Mouse (Mus musculus) left cerebral cortex, postnatal 10 days (tissue): ENCODE results near the gene Lingo1. TPM values are rescaled to one million over a fixed set of nuclear protein-coding genes. Genes with fewer than 3 reads are reported as not detected.
A peak's percentile ranks its signal among the peaks of the same experiment; 100 is the strongest.

Experiments
- DNase-seq, 2 experiments: peaks; one replicate each; pipeline ENCODE4 v3.0.0; 2021 to 2022; ENCODE audit warnings: low spot score in 2 of 2, mixed read lengths in 1 of 2; ENCODE audit errors: extremely low spot score in 1 of 2
- intact Hi-C: fragments of 180-260 bp; cut with DNase I; formaldehyde crosslinking; loops from one replicate; pipeline ENCODE4 v1.15.1; 2025
- total RNA-seq, 2 experiments: library from RNA; stranded (reverse); gene quantifications; 2 replicates each; pipeline ENCODE4 v1.2.3; 2021

Lingo1 gene
- total RNA-seq, 2 experiments from 2014 or later = 368 to 379 TPM

DNA sequence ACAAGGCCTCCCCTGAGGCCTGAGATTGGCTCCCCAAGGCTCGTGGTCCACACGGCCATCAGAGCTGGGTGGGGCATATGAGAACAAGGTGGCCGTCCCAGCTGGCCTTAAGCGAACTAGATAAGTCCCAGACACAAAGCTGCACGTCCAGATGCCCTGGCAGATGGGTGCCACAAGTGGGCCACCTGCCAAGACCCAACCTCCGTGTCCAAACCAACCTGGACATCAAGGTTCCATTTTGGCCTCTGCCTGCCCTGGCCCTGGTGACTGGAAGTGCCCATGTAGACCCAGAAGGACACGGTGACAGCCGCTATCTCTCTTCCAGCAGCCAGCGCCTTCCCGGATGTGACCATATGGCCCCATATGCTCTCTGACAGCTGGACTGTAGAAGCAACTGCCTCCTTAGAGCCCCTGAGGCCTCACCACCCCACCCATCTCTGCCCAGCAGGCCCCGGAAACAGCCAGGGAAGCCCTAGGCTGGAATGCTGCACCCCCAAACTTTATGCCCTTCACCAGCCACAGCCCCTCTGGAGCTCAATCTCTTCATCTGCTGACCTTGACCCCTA, 4.5 kb downstream of the Lingo1 start:
- intact Hi-C loops = loop anchor here (10.0 kb wide), 1 partner anchor 587 kb away; no protein-coding TSS in a partner anchor
- peak in 1 of 2 experiments; percentile 43 for DNase-seq

DNA sequence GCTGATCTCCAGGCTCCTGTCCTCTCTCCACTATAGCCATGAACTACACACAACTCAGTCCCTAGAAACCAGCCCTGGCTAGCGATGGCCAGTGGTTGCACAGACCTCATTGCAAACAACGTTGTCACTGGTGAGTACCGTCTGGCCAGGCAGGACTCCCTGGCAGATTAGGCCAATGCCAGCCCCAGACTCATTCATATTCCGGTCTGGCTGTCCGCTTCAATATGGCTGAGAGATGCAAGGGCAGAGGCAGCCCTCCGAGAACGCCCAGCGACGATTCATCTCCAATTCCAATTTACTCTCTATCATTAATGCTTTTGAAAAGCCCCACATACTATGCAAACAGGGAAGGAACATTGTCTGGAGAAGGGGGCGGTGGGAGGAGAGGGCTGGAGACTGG, 11.7 kb downstream of the Lingo1 start:
- intact Hi-C loops = no loop called here
- no peak for DNase-seq

DNA sequence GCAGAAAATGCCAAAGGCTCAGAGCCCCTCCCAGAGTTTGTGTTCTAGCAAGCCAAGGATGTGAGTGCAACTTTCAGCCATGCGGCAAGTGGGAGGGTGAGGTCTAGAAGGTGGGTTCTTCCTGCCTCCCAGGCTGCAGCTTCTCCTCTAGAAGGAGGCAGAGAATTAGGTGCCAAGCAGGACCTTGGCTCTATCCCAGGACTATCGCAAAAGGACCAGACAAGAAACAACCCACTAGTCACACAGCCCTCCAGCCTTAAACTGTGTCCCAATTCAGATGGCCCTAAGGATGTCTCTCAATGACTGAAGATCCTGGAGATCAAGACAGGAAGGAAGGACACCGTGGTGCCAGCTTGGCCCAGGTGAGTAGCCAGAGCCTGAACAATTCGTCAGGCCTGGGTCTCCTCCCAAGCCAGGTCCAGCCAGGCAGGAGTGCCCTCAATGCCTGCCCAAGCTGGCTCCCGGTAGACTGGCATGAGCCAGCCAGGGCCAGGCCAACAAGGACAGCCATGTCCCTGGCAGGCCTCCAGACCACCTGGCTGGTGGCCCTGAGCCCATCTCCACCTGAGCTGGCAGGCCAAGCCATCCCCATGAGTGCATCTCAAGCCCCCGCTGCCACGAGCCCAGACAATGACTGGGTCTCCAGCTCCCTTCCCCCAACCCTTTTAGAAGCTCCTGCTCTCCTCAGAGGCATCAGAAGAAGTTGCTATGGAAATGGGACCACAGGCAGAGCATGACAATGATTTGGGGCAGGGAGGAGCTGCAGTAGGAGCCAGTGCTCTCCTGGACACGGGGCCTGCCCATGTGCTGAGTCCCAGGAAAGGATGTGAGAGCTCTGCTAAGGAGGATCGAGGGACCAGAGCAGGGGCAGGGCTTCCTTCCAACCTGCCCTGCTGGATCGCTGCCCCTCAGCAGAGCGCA, 19.1 kb downstream of the Lingo1 start:
- peak in 1 of 2 experiments; percentile 55 for DNase-seq
- intact Hi-C loops = no loop called here

DNA sequence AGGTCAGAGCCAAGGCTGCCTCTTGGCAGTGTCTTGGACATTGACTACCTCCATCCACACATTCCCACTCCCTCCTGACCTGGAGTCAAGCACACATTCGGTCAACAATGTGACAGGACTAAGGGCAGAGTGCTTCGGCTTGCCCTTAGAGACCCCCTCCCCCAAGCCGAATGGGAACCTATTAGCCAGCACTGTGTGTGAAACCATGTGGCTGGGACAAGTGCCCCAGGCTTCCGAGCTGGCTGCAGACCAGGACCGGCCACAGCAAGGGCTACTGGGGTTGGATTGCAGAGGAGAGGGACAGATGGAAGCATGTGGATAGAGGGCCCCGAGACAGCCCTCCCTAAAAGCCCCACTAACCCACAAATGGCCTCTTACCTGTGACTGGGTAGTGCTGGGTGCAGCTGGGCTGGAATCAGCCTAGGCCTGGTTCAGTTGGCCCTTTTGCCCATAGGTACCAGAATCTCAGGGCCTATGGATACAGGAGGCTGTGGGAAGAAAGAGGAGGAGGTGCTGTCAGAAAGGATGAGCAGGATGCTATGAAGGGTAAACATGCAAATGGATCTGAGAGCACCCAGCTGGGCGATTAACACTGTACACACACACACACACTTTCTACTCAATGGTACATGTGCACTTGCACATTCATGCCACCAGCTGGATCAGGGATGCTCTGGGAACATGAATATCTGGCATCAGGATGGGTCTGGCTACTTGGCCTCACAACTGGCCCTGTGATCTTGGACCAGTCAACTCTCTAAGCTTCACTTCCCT, 20.9 kb downstream of the Lingo1 start:
- intact Hi-C loops = no loop called here

DNA sequence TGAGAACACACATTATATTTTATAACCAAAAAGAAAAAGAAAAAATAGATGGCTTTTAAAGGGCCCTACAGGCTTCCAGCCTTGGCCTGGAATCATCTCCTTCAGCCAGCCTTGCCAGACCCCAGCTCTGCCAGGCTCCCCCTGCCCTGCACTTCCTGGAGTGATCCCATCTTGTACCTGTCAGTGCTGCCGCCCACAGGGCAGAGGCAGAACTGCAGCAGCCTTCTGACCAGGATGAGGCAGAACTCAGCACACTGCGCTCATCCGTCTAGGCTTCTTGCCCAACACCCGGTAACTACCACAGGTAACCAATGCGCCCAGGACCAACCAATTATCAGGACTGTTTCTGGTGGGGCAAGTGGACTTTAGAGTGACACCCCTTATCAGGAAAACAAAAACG, 22.0 kb downstream of the Lingo1 start:
- DNase-seq = peak in 1 of 2 experiments; percentile 60
- intact Hi-C loops = no loop called here

More for the DNA sequence above, 20.9 kb downstream of the Lingo1 start:
- peak in 1 of 2 experiments; percentile 38 for DNase-seq

DNA sequence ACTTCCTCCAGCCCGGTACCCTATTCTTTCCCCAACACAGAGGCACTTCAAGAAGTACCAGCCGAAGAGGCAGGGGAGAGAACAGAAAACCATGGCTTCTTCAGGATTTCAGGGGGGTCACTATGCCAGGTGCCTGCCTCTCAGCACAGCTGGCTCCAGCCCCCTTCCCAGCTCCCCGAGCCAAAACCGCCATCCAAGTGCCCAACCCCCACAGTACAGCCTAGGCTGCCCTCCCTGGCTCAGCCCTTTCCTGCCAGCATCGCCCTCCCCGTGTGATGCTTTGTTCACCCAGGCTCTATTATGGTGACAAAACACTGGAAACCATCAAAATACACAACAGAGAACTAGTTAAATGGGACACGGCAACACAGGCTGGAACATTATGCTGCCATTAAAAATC, 22.6 kb downstream of the Lingo1 start:
- no peak for DNase-seq
- intact Hi-C loops = no loop called here

DNA sequence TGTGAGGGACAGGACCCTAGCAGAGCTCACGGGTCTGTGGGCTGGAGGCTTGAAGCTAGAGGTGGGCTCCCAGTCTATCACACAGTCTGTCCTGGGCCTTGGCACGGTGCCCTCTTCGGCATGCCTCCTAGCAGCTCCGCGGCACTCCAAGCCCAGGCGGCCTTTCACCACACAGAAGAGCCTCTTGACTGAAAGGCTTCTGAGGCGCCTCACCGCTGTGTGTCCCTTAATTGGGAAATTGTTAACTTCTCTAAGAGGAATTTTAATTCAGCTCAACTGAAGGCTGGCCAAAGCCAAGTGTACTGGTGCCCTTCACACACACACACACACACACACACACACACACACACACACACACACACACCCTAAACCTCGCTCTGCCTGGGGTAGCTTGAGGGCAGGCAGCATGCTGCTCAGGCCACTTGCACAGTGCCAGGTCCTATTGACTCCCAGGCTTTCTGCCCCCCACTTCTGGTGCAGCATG, 28.6 kb downstream of the Lingo1 start:
- peak in 1 of 2 experiments; percentile 74 for DNase-seq
- intact Hi-C loops = no loop called here

DNA sequence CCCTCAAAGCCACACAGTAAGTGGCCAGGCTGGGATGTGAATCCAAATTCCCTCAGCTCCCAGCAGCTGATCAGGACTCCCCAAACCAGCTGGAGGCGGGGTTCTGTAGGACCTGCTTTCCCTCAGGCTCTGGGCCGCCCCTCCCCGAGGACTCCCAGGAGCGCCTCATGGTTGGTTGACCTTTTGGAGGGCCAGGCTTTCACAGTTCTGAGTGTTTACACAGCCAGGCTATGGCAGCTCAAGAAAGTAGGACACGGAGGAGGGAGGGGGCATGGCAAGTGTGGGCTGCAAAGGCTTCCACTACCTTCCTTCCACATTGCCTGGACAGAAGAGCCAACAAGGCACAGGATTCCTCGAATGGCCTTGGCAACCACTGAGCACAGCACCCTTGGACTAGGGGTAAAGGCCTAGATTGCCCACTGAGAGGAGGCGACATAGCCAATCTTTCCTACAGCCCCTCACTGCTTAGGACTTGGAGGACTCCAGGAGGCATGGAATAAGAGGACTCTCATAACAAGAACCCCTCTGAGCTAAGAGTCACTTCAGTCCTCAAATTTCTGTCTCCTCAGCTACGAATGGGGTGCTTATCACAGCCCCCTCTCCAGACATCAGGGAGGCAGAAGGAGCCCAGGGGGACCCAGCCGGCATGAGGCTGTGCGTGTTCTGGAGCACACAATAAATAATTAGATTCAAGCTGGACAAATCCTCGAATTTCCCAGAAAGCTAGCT, 29.5 kb downstream of the Lingo1 start:
- intact Hi-C loops = no loop called here
- no peak for DNase-seq

DNA sequence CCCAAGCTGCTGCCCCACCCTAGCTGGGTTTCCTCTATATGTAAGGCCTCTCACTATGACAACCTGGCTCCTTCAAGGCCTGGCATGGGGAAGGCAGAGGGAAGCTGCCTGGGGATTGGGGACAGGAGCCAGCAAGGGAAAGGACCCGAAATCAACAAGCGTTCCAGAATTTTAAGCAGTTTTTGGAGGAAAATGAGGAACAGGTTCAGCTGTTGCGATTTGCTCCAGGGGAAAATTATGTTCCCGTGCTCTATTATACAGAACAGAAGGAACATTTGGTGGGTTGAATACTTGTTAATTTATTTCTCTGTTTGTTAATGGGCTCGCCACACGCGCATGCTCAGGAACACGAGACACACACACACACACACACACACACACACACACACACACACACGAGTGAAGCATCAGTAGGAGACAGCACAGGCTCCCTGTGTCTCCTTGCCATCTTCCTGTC, 34.1 kb downstream of the Lingo1 start:
- intact Hi-C loops = no loop called here
- DNase-seq = peak in 1 of 2 experiments; percentile 40

DNA sequence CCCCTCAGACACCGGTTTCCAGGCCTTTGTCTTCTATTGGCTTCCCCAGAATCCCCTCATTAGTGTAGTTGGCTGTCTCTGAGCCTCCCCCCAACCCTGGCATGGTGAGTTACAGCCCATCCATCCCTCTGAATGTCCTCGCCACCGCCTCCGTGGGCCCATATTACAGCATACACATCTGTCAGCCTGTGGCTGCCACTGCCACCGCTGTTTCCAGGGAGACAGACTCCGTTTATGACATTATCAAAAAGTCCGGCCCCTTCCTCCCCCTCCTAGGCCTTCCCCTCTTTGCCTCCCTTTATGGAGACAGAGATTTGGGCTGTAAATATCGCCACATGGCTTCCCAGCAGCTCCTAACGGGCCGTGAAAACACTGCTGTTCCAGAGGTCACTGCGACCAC, 38.5 kb downstream of the Lingo1 start:
- intact Hi-C loops = no loop called here

DNA sequence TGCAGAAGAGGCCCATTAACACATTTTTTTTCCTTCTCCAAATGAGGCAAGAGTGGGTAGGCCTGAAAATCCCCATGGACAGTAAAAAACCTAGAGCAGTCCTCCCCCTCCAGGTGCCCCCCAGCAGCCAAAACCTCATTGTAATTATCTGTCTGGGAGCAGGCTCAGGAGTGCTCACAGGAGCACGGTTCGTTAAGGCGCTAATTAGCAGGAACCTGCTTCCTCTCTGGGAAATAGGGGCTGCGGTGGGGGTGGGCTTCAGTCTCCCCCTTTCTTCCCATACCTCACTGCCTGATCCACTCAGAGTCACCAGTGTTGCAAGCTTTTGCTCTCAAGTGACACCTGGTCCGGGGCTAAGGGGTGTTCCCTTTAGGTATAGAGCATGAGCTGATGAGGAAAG, 41.1 kb downstream of the Lingo1 start:
- DNase-seq = no peak
- intact Hi-C loops = no loop called here

More for the DNA sequence above, 38.5 kb downstream of the Lingo1 start:
- no peak for DNase-seq

DNA sequence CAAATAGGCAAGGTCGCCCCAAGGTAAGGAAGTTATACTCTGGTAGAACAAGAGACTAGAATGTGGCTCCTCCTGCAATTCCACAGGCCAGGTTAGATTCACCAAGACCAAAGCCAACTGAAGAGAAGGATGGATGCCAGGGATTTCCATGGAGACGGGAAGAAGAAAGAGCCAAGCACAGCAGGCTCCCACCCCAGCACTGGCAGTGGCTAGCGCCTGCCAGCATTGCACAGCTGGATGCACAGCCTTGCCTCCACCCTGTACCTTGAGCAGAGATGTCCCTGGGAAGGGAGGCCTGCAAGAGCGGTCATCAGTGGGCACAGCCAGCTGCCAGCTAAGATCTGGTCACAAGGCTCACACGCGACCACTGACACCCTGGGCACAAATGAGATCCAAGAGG, 42.9 kb downstream of the Lingo1 start:
- intact Hi-C loops = no loop called here
- DNase-seq = no peak

DNA sequence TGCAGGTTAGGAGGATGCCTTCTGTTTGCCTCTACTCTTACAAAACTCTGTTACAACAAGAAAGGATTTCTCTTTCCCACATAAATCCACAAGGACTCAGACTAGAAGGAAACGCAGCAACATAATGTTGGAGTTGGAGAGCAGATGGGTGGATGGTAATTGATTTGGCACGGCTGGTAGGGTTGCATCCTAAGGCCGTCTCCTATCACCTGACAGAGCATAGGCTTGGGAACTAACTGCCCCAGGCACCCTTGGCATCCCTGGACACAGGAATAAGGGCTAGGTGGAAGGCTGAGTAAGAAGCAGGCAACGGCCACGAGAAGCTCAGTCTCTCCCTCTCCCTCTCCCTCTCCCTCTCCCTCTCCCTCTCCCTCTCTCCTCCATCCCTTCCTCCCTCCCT, 48.2 kb downstream of the Lingo1 start:
- DNase-seq = no peak
- intact Hi-C loops = no loop called here

DNA sequence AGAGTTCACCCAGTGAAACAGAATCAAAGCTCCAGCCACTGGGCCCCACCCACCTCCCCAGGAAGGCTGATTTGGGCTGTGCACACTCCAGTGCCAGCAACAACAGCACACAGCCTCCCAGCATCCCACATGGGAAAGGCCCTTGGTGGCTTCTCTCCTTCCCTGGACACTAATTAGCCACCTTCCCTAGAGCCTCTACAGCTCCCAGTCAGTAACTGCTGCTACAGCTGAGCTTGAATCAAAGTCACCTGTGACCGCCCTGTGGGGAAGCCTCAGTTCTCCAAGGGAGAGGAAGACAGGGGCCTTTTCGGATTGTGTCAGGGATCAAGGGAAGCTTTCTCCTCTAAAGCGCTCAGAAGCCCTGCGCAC, 49.4 kb downstream of the Lingo1 start:
- intact Hi-C loops = no loop called here
- DNase-seq = no peak

DNA sequence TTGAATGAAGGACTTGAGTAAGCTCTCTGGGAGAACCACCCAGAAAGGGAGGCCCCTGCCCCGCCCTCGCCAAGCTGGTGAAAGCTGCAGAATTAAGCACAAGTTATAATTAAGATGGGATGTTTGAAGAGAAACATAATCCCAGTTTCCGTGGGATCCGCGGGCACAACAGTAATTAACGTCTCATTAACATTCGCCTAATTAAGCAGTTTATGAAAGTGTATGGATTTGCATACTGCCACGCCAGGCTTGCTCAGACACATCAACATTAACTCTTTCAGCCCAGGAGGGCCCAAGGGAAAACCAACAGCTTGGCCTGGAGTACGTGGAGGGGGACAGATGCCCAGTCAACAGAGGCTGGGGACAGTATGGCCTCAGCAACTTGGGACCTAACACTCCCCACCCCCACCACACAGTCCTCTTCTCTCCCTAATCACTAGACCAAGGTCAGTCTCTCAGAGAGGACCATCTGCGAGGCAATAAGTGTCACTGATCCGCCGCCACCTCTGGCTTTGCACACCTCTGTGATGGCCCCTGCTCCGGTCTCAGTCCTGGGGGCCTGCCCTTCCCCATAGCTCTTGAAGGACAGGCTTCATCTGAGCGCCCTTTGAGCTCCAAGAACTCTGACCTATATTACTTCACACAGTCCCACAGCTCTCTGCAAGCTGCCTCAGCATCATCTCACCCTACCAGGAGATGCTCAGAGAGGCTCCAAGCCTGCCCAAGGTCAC, 49.9 kb downstream of the Lingo1 start:
- DNase-seq = no peak
- intact Hi-C loops = no loop called here

DNA sequence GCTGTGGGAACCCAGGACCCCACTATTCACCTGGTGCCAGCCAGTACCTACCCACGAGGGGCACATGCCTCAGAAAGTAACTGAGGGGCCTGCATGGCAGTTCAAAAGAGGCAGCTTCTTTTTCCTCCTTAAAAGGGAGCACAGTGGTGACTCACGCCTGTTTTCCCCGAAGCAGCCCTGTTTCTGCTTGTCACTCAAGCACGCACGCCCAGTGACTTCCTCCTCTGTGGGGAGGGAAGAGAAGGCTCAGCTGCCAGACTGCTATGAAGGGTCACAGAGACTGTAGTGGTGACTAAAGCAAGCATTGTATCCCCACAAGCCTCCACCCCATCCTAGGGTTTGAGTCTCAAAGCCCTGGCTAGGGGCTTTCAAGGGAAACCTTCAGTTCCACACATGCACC, 51.9 kb downstream of the Lingo1 start:
- intact Hi-C loops = no loop called here
- no peak for DNase-seq

DNA sequence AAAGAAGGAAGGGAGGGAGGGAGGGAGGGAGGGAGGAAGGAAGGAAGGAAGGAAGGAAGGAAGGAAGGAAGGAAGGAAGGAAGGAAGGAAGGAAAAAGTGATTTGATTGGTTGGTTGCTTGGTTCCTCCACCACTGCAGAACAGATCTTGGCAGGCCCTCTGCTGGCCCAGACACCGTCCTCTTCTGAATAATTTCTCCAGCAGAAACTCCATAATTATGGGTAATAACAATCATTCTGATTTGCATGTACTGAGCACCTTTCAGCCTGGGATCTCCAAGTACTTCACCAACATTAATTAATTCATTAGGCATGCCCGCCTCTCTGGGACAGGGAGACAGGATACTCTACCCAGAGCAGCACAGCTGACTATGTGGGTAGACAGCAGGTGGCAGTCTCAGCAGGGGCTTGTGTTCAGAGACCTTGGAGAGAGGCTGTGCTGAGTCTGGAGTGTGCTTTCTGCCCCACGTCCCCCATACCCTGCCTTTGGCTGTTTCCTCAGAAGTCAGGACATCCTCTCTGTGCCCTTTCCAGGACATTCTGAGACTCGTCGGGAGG, 57.0 kb downstream of the Lingo1 start:
- intact Hi-C loops = loop anchor here (5.0 kb wide), 1 partner anchor 58 kb away; the partner anchor contains the start of gene Lingo1
- no peak for DNase-seq
